Mouse (Mus musculus) heart, embryonic 15.5 days (tissue): ENCODE measurements at regions not wholly inside any gene's neighbourhood (a gene's known extent, or its start where the extent isn't known, plus 50 kb on each side); places are given as distances from the start of the nearest gene placed in this dataset.
"Not testable (repeated sequence)": the region's sequence is repeated elsewhere in the genome, so short reads cannot be mapped to it uniquely, and the experiment has no call there.

ENCODE experiments used
- ATAC-seq: fragments of 200-750 bp; cut with Nextera tagmentation; replicated peaks from 2 replicates; pipeline ENCODE4 v1.8.0; 2017; ENCODE audit warnings: low read depth, moderate TSS enrichment; ENCODE audit not compliant: insufficient number of reproducible peaks, insufficient read depth, low FRiP score
- H3K27ac ChIP-seq: fragments of 300-500 bp; sonication (generic); 2 replicates; pipeline ENCODE4 v1.5.1; 2015; ENCODE audit warnings: mild to moderate bottlenecking, inconsistent platforms
- H3K27me3 ChIP-seq: fragments of 300-500 bp; sonication (generic); 2 replicates; pipeline ENCODE4 v1.6.1; 2015; ENCODE audit warnings: inconsistent platforms
- H3K36me3 ChIP-seq: fragments of 300-500 bp; sonication (generic); 2 replicates; pipeline ENCODE4 v1.6.1; 2015; ENCODE audit warnings: mild to moderate bottlenecking, inconsistent platforms
- H3K4me1 ChIP-seq: fragments of 300-500 bp; sonication (generic); replicated peaks from 2 replicates; pipeline ENCODE4 v1.6.1; 2015; ENCODE audit warnings: inconsistent platforms
- H3K4me2 ChIP-seq: fragments of 300-500 bp; sonication (generic); 2 replicates; pipeline ENCODE4 v1.6.1; 2015; ENCODE audit warnings: inconsistent platforms, mild to moderate bottlenecking, moderate library complexity
- H3K4me3 ChIP-seq: fragments of 300-500 bp; sonication (generic); 2 replicates; pipeline ENCODE4 v1.5.1; 2015; ENCODE audit warnings: mild to moderate bottlenecking, inconsistent platforms
- H3K9ac ChIP-seq: fragments of 300-500 bp; sonication (generic); 2 replicates; pipeline ENCODE4 v1.6.1; 2015; ENCODE audit warnings: mild to moderate bottlenecking, inconsistent platforms
- H3K9me3 ChIP-seq: fragments of 300-500 bp; sonication (generic); replicated peaks from 2 replicates; pipeline ENCODE4 v1.6.1; 2016; ENCODE audit warnings: inconsistent platforms
- WGBS: fragments of 180-500 bp; shearing (Covaris S2); methylation state at CpG from one replicate; pipeline ENCODE4 v1.1.7; 2015; ENCODE audit warnings: mixed read lengths; 5-methylcytosine and 5-hydroxymethylcytosine counted together

DNA sequence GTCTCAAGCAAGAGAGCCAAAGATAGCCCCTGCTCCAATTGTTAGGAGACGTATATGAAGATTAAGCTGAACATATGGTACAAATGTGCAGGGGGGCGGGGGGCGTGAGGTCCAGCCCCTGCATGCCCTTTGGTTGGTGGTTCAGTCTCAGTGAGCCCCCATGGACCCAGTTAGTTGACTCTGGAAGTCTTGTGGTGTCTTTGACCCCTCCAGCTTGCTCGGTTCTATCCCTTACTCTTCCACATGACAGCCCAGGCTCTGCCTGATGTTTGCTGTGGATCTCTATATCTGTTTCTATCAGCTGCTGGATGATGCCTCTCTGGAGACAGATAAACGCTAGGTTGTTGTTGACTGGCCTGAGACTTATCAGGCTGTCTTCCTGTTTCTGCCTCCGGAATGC is 1849.1 kb downstream of the 9330182O14Rik start:
- WGBS: 68% methylated on average over 6 of the region's 6 CpGs

DNA sequence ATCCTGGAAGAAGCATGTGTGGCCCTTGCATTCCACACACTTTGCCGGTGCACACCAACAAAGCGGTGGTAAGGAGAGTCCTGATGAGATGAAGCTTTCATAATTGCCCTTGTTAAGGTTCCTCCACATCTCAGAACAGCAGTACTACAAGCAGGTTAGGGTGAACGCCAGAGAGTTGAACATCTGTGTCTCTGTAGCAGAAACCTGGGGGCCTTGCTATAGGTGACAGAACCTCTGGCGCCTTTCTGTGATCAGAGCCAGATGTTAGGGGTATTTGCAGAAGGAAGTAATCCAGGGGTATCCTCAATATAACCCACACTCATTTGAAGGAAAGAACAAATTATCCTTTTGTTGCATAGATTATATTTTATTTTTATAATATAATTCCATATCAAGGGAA is 1850.1 kb downstream of the 9330182O14Rik start:
- Histone ChIP-seq H3K4me3 (no peak overlapping the region), H3K27ac (no peak overlapping the region), H3K9ac (no peak overlapping the region), H3K4me2 (no peak overlapping the region), H3K27me3 (no peaks in the 10 kb centered on the region), H3K9me3 (no peaks in the 10 kb centered on the region), H3K36me3 (no peaks in the 10 kb centered on the region), H3K4me1 (no peaks in the 10 kb centered on the region)
- 84% methylated on average over 4 of the region's 4 CpGs for WGBS
- no peak for ATAC-seq

More for the DNA sequence above, 1849.1 kb downstream of the 9330182O14Rik start:
- Histone ChIP-seq H3K4me3 (no peak overlapping the region), H3K36me3 (no peaks in the 10 kb centered on the region), H3K9ac (no peak overlapping the region), H3K4me1 (no peaks in the 10 kb centered on the region), H3K27ac (no peak overlapping the region), H3K27me3 (no peaks in the 10 kb centered on the region), H3K9me3 (no peaks in the 10 kb centered on the region), H3K4me2 (no peak overlapping the region)
- no peak for ATAC-seq

DNA sequence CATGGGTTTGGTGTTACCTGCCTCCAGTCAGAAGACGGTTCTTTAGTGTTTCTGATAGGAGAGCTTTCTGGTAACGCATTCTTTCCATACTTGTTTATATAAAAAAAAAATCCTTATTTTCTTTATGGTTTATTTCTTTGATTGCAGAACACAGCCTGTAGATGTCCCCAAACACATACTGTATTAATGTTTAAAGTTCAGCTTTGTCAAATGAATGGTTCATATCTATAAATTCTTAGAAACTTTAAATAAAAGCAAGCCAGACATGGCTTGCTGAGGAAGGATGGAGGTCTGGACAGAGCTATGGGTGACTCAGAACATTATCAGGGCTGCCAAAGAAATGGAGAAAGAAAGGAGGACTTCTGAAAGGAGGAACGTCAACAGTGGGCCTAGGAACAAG is 1852.1 kb downstream of the 9330182O14Rik start:
- Histone ChIP-seq H3K4me3 (no peak overlapping the region), H3K27ac (no peak overlapping the region), H3K4me1 (no peaks in the 10 kb centered on the region), H3K36me3 (no peaks in the 10 kb centered on the region), H3K9me3 (no peaks in the 10 kb centered on the region), H3K27me3 (no peaks in the 10 kb centered on the region), H3K9ac (no peak overlapping the region), H3K4me2 (no peak overlapping the region)
- no peak for ATAC-seq
- 56% methylated on average over 3 of the region's 3 CpGs for WGBS

DNA sequence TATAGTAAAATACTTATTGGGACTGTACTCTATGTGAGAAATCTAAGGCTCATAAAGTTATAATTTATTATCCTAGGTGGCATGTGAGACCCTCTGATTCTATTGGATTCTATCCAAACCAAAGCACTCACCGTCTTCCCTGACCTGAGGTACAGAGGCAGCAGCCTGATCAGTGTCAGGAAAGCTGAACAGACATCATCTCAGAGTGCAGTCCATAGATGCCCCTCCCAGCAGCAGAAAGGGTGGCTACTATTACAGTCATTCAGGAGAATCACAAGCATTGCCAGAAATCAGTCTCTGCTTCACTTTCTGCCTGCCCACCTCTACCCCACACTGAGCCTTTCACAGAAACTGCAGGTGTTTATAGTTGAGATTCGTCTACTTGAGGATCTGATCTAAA is 1854.9 kb downstream of the 9330182O14Rik start:
- Histone ChIP-seq H3K4me3 (no peak overlapping the region), H3K4me2 (no peak overlapping the region), H3K36me3 (no peaks in the 10 kb centered on the region), H3K9me3 (no peaks in the 10 kb centered on the region), H3K9ac (no peak overlapping the region), H3K27me3 (no peaks in the 10 kb centered on the region), H3K4me1 (no peaks in the 10 kb centered on the region), H3K27ac (no peak overlapping the region)
- WGBS: 64% methylated on average over 2 of the region's 2 CpGs
- no peak for ATAC-seq

DNA sequence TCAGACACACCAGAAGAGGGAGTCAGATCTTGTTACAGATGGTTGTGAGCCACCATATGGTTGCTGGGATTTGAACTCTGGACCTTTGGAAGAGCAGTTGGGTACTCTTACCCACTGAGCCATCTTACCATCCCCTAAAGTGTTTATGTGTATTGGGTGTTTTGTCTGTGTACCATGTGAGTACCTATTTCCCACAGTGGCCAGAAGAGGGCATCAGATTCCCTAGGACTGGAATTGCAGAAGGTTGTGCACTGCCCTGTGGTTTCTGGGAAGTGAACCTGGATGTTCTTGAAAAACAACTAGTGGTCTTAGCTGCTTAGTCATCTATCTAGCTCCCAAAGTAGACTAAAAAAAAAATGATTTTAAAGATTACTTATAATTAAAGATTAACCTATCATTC is 1857.7 kb downstream of the 9330182O14Rik start:
- no peak overlapping the region for H3K9ac ChIP-seq
- no peak overlapping the region for H3K27ac ChIP-seq
- no peaks in the 10 kb centered on the region for H3K9me3 ChIP-seq

DNA sequence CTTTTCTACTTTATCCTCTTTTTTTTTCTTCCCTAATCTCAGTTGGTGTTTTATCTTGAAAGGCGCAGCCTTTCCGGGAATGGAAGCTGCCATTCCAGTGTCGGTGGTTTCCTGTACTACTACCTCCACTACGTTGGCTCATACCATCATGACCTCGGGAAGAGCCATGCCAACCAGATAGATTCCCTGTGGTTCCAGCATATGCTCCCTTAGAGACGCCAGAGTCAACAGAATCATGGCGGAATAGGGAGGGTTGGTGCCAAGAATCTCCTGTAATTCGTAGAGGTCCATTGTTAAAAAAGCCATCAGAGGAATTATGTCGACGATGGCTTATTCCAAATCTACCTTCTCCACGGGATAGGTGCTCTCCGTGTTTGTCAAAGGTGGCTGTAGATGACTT is 1898.1 kb downstream of the 9330182O14Rik start:
- not testable (repeated sequence) for H3K36me3 ChIP-seq, ATAC-seq, H3K9ac ChIP-seq, H3K4me3 ChIP-seq, H3K4me1 ChIP-seq, H3K9me3 ChIP-seq, H3K27ac ChIP-seq, H3K4me2 ChIP-seq, H3K27me3 ChIP-seq
- 87% methylated on average over 12 of the region's 12 CpGs for WGBS

More for the DNA sequence above, 1857.7 kb downstream of the 9330182O14Rik start:
- Histone ChIP-seq H3K27me3 (no peaks in the 10 kb centered on the region), H3K4me1 (no peaks in the 10 kb centered on the region), H3K4me3 (no peak overlapping the region), H3K4me2 (no peak overlapping the region), H3K36me3 (no peaks in the 10 kb centered on the region)
- ATAC-seq: no peak

DNA sequence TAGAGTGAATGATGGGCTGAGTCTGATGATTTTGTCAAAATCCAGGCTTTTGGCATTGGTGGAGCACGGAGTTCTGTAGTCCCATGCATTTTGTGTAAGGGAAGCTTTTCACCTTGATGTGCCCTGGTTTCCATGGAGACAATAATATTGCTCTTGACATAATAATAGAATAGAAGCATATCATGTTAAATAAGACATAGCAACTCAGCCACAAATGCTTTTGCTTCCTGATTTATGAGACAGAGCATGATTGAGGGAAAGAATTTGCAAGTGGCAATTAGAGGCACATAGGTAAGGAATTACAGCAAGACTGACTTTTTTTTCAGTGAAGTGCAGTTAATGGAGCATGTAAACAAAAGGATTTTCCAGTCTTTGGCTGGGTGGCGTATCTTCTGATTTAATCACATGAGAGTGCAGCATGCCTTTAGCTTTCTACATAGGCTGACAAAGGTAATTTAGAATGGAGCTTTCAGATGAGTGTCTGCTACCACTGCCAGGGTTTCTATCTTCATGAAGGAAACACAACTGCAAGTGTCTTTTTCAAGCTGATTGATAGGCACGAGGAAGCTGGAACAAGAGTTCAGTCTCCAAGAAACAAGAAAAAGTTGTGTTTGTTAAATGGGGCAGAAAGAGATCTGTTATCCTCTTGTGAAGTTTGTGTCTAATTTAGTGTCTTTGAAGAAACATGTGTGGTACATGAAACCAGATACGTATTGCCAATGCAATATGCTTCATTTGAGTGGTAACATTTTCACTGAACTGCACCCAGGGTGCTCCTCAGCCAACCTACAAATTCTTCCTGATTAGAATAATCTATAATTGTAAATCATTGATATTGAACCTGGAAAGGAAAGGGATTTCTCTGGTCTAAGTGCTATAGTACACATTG is 1913.2 kb downstream of the 9330182O14Rik start:
- Histone ChIP-seq H3K27me3 (no peaks in the 10 kb centered on the region), H3K4me1 (no peaks in the 10 kb centered on the region), H3K36me3 (no peaks in the 10 kb centered on the region), H3K4me2 (no peak overlapping the region), H3K4me3 (no peak overlapping the region), H3K27ac (no peak overlapping the region), H3K9ac (no peak overlapping the region), H3K9me3 (no peaks in the 10 kb centered on the region)
- no peak for ATAC-seq
- 61% methylated on average over 4 of the region's 4 CpGs for WGBS

DNA sequence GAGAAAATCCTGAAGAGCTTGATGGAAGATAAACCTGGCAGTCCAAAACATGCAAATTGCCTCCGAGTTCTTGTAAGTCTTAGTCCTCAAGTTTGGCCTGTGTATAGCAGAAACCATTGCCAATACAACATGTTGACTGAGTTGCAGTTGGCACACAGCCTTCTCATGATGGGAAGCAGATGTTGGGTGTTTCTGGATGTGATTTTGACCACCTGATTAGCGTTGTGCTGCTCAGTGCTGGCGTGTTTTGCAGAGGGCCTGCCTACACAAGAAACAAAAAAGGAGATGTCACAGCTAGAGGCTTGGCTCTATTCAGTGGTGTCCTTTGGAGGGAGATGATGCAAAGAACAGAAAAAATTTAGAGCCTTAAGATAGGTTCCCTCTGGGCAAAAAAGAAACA is 1922.6 kb downstream of the 9330182O14Rik start:
- Histone ChIP-seq H3K27ac (no peak overlapping the region), H3K9me3 (no peaks in the 10 kb centered on the region), H3K4me2 (no peak overlapping the region), H3K4me1 (no peaks in the 10 kb centered on the region), H3K27me3 (no peaks in the 10 kb centered on the region), H3K4me3 (no peak overlapping the region), H3K36me3 (no peaks in the 10 kb centered on the region), H3K9ac (no peak overlapping the region)
- ATAC-seq: no peak
- WGBS: 39% methylated on average over 3 of the region's 3 CpGs

DNA sequence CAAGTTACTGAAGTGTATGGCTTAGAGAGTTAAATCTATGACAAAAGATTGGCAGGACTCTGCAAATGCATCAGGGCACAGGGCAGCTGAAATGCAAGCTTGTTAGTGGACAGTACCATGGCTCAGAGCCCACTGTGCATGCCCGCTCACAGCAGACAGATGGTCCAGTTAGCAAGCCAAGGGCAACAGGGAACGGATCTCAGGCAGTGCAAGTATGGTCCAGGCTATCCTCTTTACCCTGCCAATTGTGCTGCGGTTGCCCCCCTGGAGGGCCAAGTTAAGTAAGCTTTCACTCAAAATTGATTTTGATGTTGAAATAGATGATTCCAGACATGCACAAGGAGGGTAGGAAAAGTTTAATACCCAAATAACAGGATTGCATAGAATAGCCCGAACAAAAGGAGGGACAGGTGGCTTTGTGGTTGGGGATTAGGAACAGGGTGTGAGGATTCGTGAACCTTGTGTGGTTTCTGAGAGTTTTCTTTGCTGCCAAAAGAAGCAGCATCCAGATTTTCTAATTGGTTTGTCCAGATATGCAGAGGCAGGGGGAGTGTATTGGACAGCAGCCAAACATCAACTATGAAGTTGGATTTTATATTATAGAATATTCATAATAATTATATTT is 1934.2 kb downstream of the 9330182O14Rik start:
- Histone ChIP-seq H3K27me3 (no peaks in the 10 kb centered on the region), H3K9me3 (no peaks in the 10 kb centered on the region), H3K36me3 (no peaks in the 10 kb centered on the region), H3K4me3 (no peak overlapping the region), H3K4me1 (no peaks in the 10 kb centered on the region), H3K9ac (no peak overlapping the region), H3K4me2 (no peak overlapping the region), H3K27ac (no peak overlapping the region)
- no peak for ATAC-seq
- WGBS: 82% methylated on average over 5 of the region's 5 CpGs

DNA sequence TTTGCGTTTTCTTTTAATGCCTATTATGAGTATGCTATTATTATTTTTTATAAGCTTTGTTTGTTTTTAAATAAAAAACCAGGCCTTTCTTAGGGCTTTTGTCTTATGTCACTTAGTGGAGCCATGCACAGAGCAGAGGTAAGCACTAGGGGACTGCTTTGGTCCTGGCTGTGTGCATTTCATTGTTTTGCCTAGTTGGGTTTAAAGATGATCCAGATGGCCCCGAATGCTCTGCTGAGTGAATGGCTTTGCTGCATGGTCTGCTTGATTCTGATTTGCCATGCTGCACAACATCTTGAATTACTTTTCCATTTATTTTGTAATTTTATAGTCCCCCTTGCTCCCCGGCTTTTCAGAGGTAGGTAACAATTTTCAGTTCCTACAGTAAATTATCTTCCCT is 1934.9 kb downstream of the 9330182O14Rik start:
- H3K36me3 ChIP-seq: no peaks in the 10 kb centered on the region
- no peak overlapping the region for H3K9ac ChIP-seq
- no peaks in the 10 kb centered on the region for H3K4me1 ChIP-seq
- H3K27me3 ChIP-seq: no peaks in the 10 kb centered on the region
- no peak overlapping the region for H3K27ac ChIP-seq
- no peak for ATAC-seq
- WGBS: 85% methylated on average over 3 of the region's 3 CpGs
- no peak overlapping the region for H3K4me3 ChIP-seq
- no peaks in the 10 kb centered on the region for H3K9me3 ChIP-seq
- no peak overlapping the region for H3K4me2 ChIP-seq

DNA sequence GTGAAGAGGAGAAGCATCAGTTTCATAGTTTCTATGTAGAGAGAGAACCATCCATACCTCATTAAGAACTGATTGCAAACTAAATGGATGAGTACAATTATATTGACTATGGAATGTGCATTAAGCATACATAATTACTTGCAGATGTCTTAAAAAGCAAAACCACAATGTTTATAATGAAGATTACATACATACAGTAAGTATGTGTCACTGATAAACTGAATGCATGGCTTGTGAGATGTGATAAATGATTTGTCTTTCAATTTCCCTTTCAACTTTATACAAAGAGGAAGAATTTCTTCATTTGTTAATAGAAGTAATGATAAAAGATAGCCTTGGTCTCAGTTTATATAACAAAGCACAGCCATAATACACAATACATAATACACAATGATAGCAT is 1939.3 kb downstream of the 9330182O14Rik start:
- H3K9ac ChIP-seq: no peak overlapping the region
- H3K4me2 ChIP-seq: no peak overlapping the region
- no peak for ATAC-seq

DNA sequence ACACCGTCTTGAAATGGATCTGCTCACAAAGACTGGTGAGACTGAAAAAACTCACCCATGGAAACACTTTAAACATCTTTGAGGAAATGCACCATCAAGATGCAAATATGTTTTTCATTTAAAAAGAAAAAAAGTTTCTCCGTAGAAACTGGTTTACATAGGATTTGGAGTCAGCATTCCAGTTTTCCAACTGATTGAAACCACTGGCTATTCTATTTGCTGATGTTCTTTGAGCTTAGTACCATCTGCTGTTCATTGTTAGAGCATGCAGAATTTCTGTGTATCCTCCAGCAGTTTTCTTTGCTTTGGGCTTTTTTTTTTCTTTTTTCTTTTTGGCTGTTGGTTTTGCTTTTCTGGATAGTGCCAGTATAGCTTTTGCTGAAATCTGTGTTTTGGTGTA is 1948.3 kb downstream of the 9330182O14Rik start:
- Histone ChIP-seq H3K27me3 (no peaks in the 10 kb centered on the region), H3K9me3 (no peaks in the 10 kb centered on the region), H3K4me2 (no peak overlapping the region), H3K4me3 (no peak overlapping the region), H3K4me1 (no peaks in the 10 kb centered on the region), H3K36me3 (no peaks in the 10 kb centered on the region), H3K27ac (no peak overlapping the region), H3K9ac (no peak overlapping the region)
- ATAC-seq: no peak
- 80% methylated on average over 2 of the region's 2 CpGs for WGBS

More for the DNA sequence above, 1939.3 kb downstream of the 9330182O14Rik start:
- Histone ChIP-seq H3K9me3 (no peaks in the 10 kb centered on the region), H3K27ac (no peak overlapping the region), H3K27me3 (no peaks in the 10 kb centered on the region), H3K4me1 (no peaks in the 10 kb centered on the region), H3K4me3 (no peak overlapping the region), H3K36me3 (no peaks in the 10 kb centered on the region)
